Mouse (Mus musculus) adrenal gland, postnatal 14 days (tissue): Measurements from ENCODE around the gene Myg1. TPM values are rescaled to one million over a fixed set of nuclear protein-coding genes. Genes with fewer than 3 reads are reported as not detected.

Source experiments
- DNase-seq: peaks from one replicate; pipeline ENCODE4 v3.0.0; 2021; ENCODE audit warnings: mixed read lengths
- total RNA-seq: library from RNA; stranded (reverse); gene quantifications from 2 replicates; pipeline ENCODE4 v1.2.3, GENCODE M21; 2021

The Myg1 gene
- total RNA-seq, 1 experiment from 2014 or later = 52.7 TPM

DNA sequence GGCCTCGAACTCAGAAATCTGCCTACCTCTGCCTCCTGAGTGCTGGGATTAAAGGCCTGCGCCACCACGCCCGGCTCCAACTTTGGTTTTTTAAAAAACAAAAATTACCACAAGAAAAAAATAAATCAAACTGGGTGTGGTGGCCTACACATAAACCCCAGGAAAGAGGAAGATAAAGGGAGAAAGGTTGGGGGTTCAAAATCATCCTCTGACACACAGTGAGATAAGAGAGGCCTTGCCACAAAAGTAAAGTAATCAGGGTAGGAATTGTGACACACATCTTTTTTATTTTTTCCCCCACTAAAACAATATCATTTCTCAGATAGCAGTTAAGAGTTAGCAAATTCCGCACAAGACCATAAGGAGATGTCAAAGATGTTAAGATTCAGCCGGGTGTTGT is 52.2 kb downstream of the Myg1 start:
- DNase-seq = no peak

DNA sequence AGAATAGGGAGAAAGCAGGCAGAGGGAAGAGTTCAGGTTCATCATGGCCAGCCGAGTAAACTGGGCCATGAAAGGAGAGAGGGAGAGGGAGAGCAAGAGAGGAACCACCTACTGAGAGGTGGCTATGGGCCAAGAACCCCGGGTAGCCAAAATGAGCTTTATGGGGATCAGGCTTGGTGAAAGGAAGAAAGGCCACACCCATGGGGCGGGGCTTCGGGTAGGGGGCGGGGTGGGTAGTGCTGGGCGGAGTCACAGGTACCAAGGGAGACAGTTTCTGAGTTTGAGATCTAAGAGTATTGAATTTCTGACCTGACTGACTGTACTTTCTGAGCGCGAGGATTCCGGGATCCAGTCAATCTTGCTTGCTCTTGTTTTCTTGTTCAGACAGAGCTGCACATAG is 55.1 kb downstream of the Myg1 start:
- no peak for DNase-seq

Other genes starting within 250 kb of the Myg1 start
- 83.0 and 121 TPM in 2 replicates for gene Tns2, start 231.3 kb upstream of the Myg1 start, total RNA-seq
- 23.3 and 30.8 TPM in 2 replicates for gene Spryd3, start 195.5 kb upstream of the Myg1 start, total RNA-seq
- 45.7 and 48.0 TPM in 2 replicates for gene Igfbp6, start 187.3 kb upstream of the Myg1 start, total RNA-seq
- gene Soat2, start 181.2 kb upstream of the Myg1 start, total RNA-seq = 0.26 and 4.7 TPM in 2 replicates
- 58.4 and 83.0 TPM in 2 replicates for gene Zfp740, start 128.5 kb upstream of the Myg1 start, total RNA-seq
- 115 and 120 TPM in 2 replicates for gene Csad, start 127.0 kb upstream of the Myg1 start, total RNA-seq
- gene Itgb7, start 99.8 kb upstream of the Myg1 start, total RNA-seq = 3.0 and 18.4 TPM in 2 replicates
- 25.5 and 27.8 TPM in 2 replicates for gene Rarg, start 74.2 kb upstream of the Myg1 start, total RNA-seq
- not detected in 2 replicates for gene Gm9918, start 61.1 kb upstream of the Myg1 start, total RNA-seq
- 29.9 and 34.3 TPM in 2 replicates for gene Mfsd5, start 52.3 kb upstream of the Myg1 start, total RNA-seq
- gene Espl1, start 35.4 kb upstream of the Myg1 start, total RNA-seq = 6.6 and 10.7 TPM in 2 replicates
- gene Pfdn5, start 5.6 kb upstream of the Myg1 start, total RNA-seq = 330 and 361 TPM in 2 replicates
- 22.5 and 23.2 TPM in 2 replicates for gene Aaas, start 19.1 kb downstream of the Myg1 start, total RNA-seq
- not detected in 2 replicates for gene Sp7, start 35.5 kb downstream of the Myg1 start, total RNA-seq
- gene Sp1, start 74.4 kb downstream of the Myg1 start, total RNA-seq = 72.6 and 73.7 TPM in 2 replicates
- 1.5 and 1.6 TPM in 2 replicates for gene Amhr2, start 113.7 kb downstream of the Myg1 start, total RNA-seq
- gene Prr13, start 127.3 kb downstream of the Myg1 start, total RNA-seq = 75.6 and 89.5 TPM in 2 replicates
- gene Pcbp2, start 138.8 kb downstream of the Myg1 start, total RNA-seq = 726 and 812 TPM in 2 replicates
- not detected in 2 replicates for gene Gm10337, start 172.0 kb downstream of the Myg1 start, total RNA-seq
- gene Map3k12, start 185.4 kb downstream of the Myg1 start, total RNA-seq = 8.2 and 9.4 TPM in 2 replicates
- 34.2 and 35.0 TPM in 2 replicates for gene Tarbp2, start 186.5 kb downstream of the Myg1 start, total RNA-seq
- 4.1 and 4.8 TPM in 2 replicates for gene Npff, start 193.2 kb downstream of the Myg1 start, total RNA-seq